Mouse (Mus musculus): ENCODE measurements at regions not wholly inside any gene's neighbourhood (a gene's known extent, or its start where the extent isn't known, plus 50 kb on each side); places are given as distances from the start of the nearest gene placed in this dataset.

DNA sequence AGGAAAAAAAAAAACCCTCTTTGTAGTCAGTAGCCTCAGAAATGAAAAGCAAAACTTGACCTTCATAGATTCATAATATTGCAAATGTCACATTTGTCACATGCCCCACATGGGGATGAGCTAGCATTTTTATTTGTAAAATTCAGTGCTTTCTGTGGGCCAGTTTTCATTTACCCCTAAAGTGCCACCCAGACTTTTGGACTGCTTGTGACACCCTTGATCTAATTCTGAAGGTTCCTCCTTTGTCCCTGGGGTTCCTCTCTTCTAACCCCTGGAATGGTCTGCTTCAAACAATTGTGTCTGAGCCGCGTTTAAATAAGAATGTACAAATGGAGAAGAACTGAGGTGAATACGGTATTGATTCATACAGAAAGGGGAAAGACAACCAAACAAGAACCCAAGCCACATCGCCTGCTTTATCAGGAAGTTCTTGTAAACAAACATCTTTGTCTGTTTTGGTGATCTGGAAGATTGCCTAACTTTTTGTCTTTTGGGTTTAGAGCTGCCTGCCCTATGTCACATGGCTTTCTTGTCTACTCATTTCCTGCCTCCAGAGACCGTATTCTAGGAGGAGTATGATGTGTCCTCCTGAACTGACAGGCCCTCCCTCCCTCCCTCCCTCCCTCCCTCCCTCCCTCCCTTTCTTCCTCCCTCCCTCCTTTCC is 203.1 kb upstream of the Gm9833 start:
- DNase-seq, result no peak

DNA sequence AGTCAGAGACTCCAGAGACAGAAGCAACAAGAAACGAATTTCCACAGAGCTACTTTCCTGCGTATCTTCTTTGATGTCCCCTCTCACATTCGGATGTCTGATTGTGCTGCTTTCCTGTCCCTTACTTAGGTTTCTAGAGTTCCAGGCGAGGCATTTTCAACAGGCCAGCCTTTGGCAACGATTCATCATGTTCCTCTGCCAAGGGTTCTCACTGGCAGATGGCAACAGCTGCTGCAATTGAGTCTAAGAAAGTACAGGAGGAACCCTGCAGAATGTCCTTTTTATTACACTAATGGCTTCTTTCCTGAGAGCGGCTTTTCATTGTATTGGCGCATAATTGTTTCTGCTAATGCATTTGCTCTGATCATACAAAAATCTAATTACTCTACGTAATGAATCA is 202.3 kb upstream of the Gm9833 start:
- DNase-seq, result peak; percentile 66

DNA sequence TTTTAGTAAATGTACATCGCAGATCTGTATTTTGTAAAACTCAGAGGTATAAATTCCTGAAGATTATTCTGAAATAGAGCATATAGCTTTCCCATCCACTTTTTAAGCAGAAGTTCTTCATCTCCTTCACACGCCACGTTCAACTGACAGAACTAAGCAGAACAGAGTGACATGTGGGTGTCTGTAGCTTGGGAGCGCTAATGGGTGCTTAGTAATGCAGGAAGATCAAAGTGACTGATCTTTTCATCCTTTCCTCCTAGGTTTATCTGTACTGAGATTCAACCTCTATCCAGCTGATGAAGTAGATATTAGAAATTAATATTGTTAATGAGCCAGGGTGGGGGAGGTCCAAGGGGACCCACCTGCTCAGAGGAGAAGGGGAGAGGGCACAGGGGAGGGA is 201.8 kb upstream of the Gm9833 start:
- no peak for DNase-seq

DNA sequence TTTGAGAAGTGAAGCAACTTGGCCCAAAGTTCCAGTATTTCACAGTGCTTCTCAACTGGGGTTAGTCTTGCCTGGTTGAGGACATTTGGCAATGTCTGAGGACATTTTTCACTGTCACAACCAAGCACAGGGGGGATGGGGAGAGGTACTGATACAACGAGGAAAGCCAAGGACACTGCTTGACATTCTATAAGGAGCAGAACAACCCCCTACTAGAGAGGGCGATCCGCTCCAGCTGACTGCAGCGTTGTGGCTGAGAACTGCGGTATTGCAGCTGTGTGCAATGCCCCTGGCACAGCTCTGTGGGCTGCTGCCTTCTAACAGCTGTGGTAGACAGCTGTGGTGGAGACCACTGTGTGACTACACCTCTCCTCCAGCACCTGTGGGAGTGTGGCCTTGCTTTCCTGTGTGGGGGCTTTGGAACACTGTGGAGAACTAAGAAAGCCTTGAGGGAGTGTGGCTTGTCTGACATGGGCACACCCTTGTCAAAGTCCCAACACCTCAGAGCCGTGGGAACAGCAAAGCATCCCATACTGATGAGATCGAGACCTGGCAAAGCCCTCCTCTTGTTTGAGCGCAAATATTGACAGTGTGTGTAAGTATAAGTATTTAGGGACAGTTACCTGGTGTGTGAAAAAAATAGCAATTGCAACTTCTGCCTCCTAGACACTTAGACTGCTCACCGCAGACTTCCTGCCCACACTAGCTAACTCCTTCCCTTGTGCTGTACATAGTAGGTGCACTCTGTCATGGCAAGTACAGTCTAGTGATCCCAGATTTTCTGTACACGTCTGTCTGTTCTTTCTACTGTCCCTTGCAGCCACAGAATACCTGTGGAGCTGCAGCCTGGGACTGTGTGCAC is 200.9 kb upstream of the Gm9833 start:
- DNase-seq, result peak; percentile 71

DNA sequence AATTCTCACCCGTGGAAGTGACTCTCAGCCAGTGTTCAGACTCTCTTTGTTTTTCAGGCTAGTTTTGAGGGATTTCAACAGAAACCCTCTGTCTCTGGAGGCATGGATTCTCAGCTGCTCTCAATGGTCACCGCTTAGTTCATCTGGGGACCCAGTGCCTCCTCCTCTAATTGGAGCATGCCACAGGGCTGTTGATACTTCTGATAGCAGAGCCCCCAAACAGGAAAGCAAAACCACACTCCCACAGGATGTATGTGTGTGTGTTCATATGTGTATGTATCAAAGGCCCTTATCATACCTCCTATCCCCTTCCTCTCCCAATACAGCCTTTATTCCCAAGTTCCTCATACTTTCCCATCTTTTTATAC is 200.3 kb upstream of the Gm9833 start:
- no peak for DNase-seq

DNA sequence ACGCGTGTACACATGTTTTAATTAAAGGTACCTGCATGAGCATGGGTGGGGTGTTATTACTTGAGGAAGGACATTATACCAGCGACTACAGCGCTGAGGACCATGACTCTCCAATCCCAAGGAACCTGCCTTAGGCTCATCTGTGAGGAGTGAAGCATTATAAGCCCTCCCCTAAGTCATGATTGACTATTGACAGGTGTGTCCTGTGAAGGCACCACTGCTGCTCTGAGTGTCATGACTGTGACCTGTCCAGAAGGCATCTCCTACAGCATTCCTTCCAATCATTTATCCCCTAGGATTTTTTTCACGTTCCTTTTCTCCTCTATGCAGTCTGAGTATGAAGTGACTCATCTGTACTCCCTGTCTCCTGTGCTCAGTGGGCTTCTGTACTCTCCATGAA is 199.9 kb upstream of the Gm9833 start:
- no peak for DNase-seq

DNA sequence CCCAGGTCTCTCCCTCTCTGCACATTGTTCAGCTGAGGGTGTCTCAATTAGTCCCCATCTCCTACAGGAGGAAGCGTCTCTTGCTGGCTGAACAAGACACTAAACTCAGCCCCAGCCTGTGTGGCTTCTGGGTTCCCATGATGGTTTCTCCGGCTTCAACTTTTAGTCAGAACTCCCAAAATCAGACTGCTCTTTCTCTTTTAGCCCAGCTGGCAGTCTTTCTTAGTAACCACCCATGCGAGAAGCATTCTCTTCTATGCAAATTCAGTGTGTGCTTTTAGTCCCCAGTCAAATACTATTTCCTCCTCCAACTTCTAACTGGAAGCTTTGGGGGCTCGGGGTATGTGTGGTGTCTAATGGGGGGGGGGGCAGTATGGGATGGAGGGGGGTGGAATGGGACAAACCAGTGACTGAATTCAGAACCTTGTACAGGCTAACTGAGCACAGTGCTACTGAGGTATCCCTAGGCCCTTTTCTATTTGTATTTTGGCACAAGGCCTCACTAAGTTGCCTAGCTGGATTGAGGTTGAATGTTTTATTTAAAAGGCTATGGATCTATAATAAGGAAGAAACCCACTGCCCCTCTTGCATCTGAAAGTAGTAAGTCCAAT is 194.9 kb upstream of the Gm9833 start:
- no peak for DNase-seq

DNA sequence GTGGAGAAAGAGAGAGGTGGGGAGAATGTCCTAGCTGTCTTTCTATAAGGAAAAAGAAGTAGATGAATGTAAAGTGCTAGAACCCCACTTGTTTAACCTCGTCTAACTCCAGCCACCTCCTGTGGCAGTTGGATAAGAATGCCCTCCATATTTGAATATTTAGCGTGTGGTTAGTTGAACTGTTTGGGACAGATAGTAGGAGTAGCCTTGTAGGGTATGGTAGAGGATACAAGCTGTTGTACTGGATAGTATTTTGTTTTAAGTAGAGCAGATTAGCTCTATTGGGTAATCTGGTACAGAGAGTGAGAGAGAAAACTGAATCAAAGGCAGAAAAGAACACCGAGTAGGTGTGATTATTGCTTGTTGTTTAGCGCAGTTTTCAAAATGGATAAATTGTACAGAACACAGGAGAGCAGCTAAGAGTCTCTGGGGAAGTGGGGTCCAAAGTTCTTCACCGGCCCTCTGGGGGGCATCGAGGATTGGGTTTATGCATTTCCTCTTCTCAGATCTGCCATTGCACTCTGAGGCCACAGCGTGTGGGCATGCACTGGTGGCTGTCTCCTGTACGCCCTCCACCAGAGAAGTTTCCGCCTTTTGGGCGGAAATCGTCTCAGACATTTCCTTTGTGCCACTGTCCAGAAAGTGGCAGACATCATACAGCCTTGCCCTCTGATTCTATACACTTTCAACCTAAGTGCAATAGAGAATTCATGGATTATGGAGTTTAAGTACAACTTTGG is 192.3 kb upstream of the Gm9833 start:
- DNase-seq, result no peak

DNA sequence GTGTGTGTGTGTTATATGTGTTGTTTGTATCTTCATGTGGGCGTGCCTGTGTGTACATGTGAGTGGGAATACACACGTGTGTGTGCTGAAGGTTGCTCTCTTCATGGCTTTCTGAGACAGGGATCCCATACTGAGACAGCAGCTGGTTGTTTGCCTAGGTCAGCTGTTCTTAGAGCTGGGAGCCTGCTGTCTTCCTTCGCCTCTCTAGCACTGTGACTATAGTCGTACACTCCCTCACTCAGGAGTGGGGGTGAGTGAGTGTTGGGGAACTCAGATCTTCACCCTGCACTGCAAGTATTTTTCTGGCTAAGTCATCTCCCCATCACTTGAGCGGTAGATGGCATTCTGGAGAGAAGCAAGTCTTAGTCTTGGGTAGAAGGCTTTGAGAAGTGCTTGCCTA is 191.6 kb upstream of the Gm9833 start:
- no peak for DNase-seq

DNA sequence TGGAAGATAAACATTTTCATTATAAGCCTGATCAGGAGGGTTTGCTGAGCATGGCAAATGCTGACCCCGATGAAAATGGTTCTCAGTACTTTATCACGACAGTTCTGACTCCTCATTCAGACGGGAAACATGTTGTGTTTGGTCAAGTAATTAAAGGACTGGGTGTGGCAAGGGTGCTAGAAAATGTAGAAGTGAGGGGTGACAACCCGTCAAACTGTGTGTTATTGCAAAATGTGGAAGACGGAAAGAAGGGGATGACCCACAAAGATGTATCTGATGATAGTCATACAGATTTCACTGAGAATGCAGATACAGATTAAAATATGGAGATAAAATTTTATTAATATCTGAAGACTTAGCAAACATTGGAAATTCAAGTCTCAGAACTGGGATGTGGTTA is 186.2 kb upstream of the Gm9833 start:
- no peak for DNase-seq

DNA sequence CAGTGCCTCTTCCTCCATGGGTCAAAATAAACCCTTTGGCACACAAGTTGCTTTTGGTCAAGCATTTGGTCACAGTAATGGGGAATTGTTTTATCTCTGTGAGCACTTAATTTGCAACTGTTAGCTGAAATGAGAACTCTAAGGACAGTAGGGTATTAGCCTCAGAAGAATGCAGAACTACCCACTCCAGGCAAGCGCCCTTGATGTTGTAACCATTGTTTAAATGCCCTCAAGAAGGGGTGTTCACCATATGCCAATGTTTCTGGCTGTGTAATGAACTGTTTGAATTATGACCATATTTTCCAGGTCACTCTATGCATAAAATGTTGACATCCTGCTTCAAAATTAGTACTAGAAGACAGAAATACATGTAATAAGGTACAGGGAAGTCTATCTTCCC is 174.6 kb upstream of the Gm9833 start:
- DNase-seq, result no peak

DNA sequence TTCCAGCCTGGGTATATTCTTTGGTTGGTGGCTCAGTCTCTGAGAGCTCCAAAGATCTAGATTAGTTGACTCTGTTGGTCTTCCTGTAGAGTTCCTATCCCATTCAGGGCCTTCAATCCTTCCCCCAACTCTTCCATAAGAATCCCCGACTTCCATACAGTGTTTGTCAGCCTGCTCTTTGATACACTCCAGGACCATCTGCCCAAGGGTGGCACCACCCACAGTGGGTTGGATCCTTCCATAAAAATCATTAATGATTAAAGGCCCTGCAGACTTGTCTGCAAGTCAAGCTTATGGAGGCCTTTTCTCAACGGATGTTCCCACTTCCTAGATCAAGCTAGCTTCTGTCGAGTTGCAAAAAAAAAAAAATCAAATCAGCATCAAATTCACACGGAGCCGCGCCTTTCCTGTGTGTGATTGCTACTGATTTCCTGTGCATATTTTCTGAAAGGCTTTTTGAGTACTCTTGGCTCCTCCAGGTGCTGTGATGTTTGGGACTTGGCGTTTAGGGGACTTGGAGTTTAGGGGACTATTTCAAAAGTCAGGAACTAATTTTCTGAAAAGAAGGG is 171.3 kb upstream of the Gm9833 start:
- no peak for DNase-seq

DNA sequence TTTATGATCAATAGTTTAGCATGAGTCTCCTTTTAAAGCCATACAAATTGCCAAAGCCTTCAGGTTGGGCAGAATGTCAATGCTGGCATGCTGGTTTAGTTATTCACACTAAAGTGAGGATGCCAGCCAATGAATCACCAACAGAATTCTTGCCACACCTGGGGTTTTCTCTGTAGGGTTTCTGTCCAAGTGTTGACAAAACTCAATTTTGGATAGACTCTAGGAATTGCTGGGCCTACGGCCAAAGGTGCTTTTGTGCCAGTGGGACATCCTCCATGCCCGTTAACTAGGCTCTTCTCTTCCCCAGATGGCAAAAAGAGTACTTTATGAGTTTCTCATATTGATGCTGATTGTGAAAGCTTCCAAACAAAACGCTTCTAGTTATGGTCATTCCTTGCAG is 167.6 kb upstream of the Gm9833 start:
- peak; percentile 73 for DNase-seq

DNA sequence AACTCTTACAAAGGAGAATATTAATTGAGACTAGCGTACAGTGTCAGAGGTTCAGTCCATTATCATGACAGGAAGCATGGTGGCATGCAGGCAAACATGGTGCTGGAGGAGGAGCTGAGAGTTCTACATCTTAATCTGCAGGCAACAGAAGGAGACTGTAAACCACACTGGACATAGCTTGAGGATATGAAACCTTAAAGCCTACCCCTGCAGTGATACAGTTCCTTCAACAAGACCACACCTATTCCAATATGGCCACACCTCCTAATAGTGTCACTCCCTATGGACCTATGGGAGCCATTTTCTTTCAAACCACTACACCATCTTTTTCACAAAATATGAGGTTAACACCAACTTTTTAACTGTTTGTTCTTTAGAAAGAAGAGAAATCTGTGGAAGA is 166.2 kb upstream of the Gm9833 start:
- DNase-seq, result no peak

DNA sequence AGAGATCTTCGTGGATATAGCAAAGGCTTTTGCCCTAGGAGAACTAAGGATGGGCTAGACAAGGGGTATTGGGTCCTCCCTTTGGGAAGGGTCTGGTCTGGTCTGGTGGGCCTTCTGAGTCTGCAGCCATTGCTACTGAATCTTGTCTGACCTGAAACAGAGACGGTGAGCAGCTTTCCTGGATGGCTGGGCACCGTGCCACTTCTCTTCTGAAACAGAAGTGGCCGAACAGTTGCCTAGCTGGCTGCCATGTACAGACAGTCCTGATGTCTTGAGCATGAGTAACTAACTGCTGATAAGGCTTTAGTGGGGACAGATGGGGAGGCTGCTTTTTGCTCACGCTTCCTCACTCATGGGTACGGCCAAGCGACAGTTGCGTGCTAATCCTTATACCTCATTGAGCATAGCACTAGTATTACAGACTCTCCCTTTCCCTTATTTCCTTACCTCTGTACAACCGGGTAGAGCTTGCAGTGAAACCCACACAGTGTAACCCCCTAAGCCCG is 165.3 kb upstream of the Gm9833 start:
- no peak for DNase-seq

DNA sequence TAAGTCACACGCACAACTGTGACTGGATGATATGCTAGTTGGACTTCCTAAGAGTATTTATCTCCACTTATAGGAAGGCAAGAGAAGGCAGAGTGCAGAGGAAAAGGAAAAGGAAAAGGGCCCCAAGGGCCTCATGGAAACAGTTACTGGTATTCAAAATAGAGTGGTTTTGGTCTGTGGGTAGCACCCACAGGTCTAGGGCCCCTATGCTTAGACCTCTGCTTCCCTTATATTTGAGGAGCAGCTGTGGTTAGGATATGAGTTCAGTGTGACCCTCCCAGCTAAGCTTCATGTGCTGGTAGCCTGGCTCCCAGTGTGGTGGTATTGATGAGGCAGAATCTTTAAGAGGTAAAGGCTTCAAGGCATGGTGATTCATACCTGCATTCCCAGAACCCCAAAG is 163.3 kb upstream of the Gm9833 start:
- no peak for DNase-seq

DNA sequence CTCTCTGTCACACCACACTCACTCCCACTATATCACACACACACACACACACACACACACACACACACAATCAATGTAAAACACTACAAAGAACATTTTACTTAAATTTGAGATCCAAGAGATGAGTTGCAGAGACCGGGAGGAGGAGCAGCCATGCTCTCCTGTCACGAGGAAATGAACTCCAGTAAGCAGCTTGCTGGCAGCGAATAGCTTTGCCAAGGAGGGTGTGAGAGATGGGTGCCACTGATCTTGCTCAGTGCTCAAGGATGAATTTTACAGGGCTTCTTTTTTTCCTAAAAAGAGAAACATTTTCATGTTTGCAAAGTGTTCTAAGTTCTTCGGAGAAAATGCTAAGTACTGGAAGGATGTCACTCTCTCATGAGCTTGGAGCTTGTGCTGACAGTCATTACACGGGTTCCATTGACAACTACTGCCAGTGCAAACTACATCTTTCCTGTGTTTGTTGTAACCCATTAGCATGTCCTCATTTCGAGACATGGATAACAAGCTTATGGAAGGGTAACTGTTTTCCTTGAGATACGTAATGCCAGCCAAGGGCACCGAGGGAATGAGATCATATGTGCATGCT is 151.0 kb upstream of the Gm9833 start:
- no peak for DNase-seq

DNA sequence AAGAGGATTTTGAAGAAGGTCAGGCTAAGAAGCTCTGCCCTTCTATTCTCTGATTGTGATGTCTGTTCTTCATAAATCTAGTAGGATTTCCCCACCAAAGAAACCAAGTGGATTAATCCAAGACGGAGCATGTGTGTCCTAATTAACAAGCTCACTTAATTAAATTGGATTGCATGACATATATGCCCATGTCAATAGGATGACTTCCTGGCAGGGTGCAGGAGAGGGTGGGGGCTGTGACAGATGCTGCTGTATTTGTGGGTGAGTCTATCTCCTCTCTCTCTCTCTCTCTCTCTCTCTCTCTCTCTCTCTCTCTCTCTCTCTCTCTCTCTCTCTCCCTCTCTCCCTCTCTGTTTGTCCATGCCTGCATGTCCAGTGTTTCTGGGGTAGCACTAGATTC is 149.3 kb upstream of the Gm9833 start:
- no peak for DNase-seq

DNA sequence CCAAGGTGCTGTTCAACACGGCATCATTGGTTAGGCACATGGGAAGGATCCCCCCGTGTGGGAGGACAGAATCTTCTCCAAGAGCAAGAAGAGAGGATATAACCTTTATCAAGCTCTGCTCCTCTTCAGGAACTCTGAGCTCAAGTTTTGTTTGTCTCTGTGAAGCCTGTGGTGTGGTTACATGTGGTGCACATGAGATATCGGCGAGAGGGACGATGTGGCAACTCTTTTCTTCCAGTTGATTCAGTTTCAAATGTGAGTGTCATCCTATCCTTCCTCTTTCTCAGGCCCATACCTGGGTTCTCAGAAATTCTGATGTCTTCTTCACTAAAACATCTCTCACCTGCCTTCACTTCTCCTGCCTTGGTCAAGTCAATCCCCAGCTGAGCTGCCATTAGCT is 145.3 kb upstream of the Gm9833 start:
- DNase-seq, result no peak

DNA sequence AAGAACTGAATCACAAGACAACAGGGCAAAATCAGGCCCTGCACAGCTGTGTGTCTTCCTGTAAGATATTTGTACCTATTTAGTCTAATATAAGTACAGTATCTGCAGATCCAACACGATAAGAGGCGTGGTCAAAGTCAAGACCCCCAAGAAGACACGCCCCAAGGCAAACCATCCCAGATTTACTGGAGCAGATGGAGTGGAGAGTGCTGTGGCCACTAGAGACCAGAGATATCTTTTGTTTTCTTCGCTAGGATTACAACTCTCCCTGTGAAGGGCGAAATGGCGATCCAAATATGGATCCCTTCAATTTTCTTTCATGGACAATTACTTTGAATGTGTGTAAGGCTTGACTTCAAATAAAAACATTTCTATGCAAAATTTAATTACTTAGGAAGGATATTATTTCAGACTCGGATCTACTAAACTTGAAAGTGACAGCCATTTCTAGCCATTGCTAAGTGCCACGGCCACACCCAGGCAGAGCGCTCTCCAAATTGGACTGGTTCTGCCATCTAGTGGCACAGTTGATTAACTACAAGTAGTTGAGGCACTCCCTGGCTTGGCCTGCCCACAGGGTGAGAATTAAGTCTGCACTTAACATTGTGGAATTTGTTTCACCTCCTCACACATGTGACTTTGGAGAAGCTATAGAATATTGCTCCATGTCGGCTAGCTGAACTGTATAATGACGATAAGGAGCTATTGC is 140.4 kb upstream of the Gm9833 start:
- peak; percentile 83 for DNase-seq

DNA sequence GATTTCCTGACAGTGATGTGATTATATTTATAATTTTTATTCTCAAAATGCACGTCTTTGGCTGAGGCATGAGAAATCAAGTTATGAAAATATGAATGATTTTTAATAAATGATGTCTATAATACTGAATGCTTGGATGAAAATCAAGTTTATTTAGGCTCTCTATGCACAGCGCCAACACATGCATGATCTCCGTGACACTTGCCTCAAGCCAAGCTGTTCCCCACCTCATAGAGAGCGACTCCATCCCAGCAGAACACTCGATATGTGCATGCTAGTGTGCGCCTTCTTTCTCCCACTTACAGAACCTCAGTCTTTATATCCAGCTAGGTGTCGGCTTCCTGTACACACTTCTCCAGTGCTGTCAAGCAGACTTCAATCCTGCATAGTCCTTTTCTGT is 139.8 kb upstream of the Gm9833 start:
- no peak for DNase-seq
